Mouse (Mus musculus): ENCODE results near the gene Nisch. TPM values are rescaled to one million over a fixed set of nuclear protein-coding genes. Genes with fewer than 3 reads are reported as not detected.

Gene Nisch
- polyA plus RNA-seq, 1 experiment from 2014 or later = 309 TPM

- WGBS = 89% methylated on average over 1 of the region's 1 CpGs
- no peak for ATAC-seq (ENCODE audit: low FRiP score)
- no peaks in the 10 kb centered on the region for H3K36me3 ChIP-seq (replicated peaks; ENCODE audit: control insufficient read depth, insufficient read depth)
These were observed 29.2 kb upstream of the Nisch start for GRCm38 (mm10) chr14:31245946-31246345.

GRCm38 (mm10) chr14:31244777-31245176, 28.0 kb upstream of the Nisch start:
- Histone ChIP-seq H3K4me3 (replicated peaks; ENCODE audit: low read length) (no peak overlapping the region), H3K4me2 (replicated peaks) (no peak overlapping the region), H3K9ac (no peak overlapping the region), H3K9me3 (ENCODE audit: control insufficient read depth, low read length) (no peaks in the 10 kb centered on the region), H3K27ac (no peak overlapping the region), H3K27me3 (ENCODE audit: control insufficient read depth, insufficient read depth, low read length) (no peaks in the 10 kb centered on the region), H3K4me1 (replicated peaks; ENCODE audit: control insufficient read depth, insufficient read depth, low read length) (no peaks in the 10 kb centered on the region), H3K36me3 (replicated peaks; ENCODE audit: control insufficient read depth, insufficient read depth) (no peaks in the 10 kb centered on the region)
- no peak for ATAC-seq (ENCODE audit: low FRiP score)
- 73% methylated on average over 1 of the region's 1 CpGs for WGBS
- DNase-seq (ENCODE audit: low spot score) = no peak

More at GRCm38 (mm10) chr14:31245946-31246345, 29.2 kb upstream of the Nisch start:
- Histone ChIP-seq H3K27me3 (ENCODE audit: control insufficient read depth, insufficient read depth, low read length) (no peaks in the 10 kb centered on the region), H3K4me2 (replicated peaks) (no peak overlapping the region), H3K27ac (no peak overlapping the region), H3K4me1 (replicated peaks; ENCODE audit: control insufficient read depth, insufficient read depth, low read length) (no peaks in the 10 kb centered on the region), H3K9me3 (ENCODE audit: control insufficient read depth, low read length) (no peaks in the 10 kb centered on the region), H3K9ac (no peak overlapping the region), H3K4me3 (replicated peaks; ENCODE audit: low read length) (no peak overlapping the region)
- DNase-seq (ENCODE audit: low spot score) = no peak

GRCm38 (mm10) chr14:31240528-31240927, 23.8 kb upstream of the Nisch start:
- H3K4me2 ChIP-seq (replicated peaks) = no peak overlapping the region
- 94% methylated on average over 3 of the region's 3 CpGs for whole genome bisulfite sequencing
- H3K36me3 ChIP-seq (replicated peaks; ENCODE audit: control insufficient read depth, insufficient read depth) = no peaks in the 10 kb centered on the region
- DNase-seq (ENCODE audit: low spot score) (no peak), ATAC-seq (ENCODE audit: low FRiP score) (no peak)
- H3K27ac ChIP-seq = no peak overlapping the region
- no peaks in the 10 kb centered on the region for H3K27me3 ChIP-seq (ENCODE audit: control insufficient read depth, insufficient read depth, low read length)
- H3K4me3 ChIP-seq (replicated peaks; ENCODE audit: low read length) = no peak overlapping the region
- H3K4me1 ChIP-seq (replicated peaks; ENCODE audit: control insufficient read depth, insufficient read depth, low read length) = no peaks in the 10 kb centered on the region
- no peaks in the 10 kb centered on the region for H3K9me3 ChIP-seq (ENCODE audit: control insufficient read depth, low read length)
- H3K9ac ChIP-seq = no peak overlapping the region

- H3K4me1 ChIP-seq (replicated peaks; ENCODE audit: control insufficient read depth, insufficient read depth, low read length) = 0 out of 2 replicates have a peak, but pooled peaks cover 3% of the 10 kb centered on the region
- no peak overlapping the region for H3K9ac ChIP-seq
- no peaks in the 10 kb centered on the region for H3K36me3 ChIP-seq (replicated peaks; ENCODE audit: control insufficient read depth, insufficient read depth)
- ATAC-seq (ENCODE audit: low FRiP score) (no peak), DNase-seq (ENCODE audit: low spot score) (no peak)
- 86% methylated on average over 7 of the region's 7 CpGs for WGBS
- no peak overlapping the region for H3K4me3 ChIP-seq (replicated peaks; ENCODE audit: low read length)
- no peaks in the 10 kb centered on the region for H3K27me3 ChIP-seq (ENCODE audit: control insufficient read depth, insufficient read depth, low read length)
- no peak overlapping the region for H3K4me2 ChIP-seq (replicated peaks)
- H3K9me3 ChIP-seq (ENCODE audit: control insufficient read depth, low read length) = no peaks in the 10 kb centered on the region
- no peak overlapping the region for H3K27ac ChIP-seq
These were observed 20.5 kb upstream of the Nisch start for GRCm38 (mm10) chr14:31237101-31237882.

GRCm38 (mm10) chr14:31233996-31234591, 17.3 kb upstream of the Nisch start:
- no peak for ATAC-seq (ENCODE audit: low FRiP score)
- Histone ChIP-seq H3K9ac (no peak overlapping the region), H3K36me3 (replicated peaks; ENCODE audit: control insufficient read depth, insufficient read depth) (no peaks in the 10 kb centered on the region), H3K27ac (no peak overlapping the region), H3K27me3 (ENCODE audit: control insufficient read depth, insufficient read depth, low read length) (no peaks in the 10 kb centered on the region), H3K4me1 (replicated peaks; ENCODE audit: control insufficient read depth, insufficient read depth, low read length) (0 out of 2 replicates have a peak, but pooled peaks cover 3% of the 10 kb centered on the region), H3K4me2 (replicated peaks) (no peak overlapping the region), H3K4me3 (replicated peaks; ENCODE audit: low read length) (no peak overlapping the region), H3K9me3 (ENCODE audit: control insufficient read depth, low read length) (no peaks in the 10 kb centered on the region)
- 25% methylated on average over 11 of the region's 11 CpGs for WGBS
- peak; percentile 90 for DNase-seq (ENCODE audit: low spot score)

- Histone ChIP-seq H3K4me3 (replicated peaks; ENCODE audit: low read length) (no peak overlapping the region), H3K36me3 (replicated peaks; ENCODE audit: control insufficient read depth, insufficient read depth) (no peaks in the 10 kb centered on the region), H3K9me3 (ENCODE audit: control insufficient read depth, low read length) (no peaks in the 10 kb centered on the region), H3K9ac (no peak overlapping the region), H3K27ac (no peak overlapping the region), H3K4me1 (replicated peaks; ENCODE audit: control insufficient read depth, insufficient read depth, low read length) (0 out of 2 replicates have a peak, but pooled peaks cover 3% of the 10 kb centered on the region), H3K27me3 (ENCODE audit: control insufficient read depth, insufficient read depth, low read length) (no peaks in the 10 kb centered on the region), H3K4me2 (replicated peaks) (no peak overlapping the region)
- no peak for DNase-seq (ENCODE audit: low spot score)
- WGBS = 85% methylated on average over 14 of the region's 14 CpGs
- ATAC-seq (ENCODE audit: low FRiP score) = peak; percentile 51; the same call in 1 of the 2 replicates
These were observed 16.6 kb upstream of the Nisch start for GRCm38 (mm10) chr14:31233070-31233995.

GRCm38 (mm10) chr14:31232404-31233069, 15.8 kb upstream of the Nisch start:
- no peak overlapping the region for H3K27ac ChIP-seq
- H3K4me3 ChIP-seq (replicated peaks; ENCODE audit: low read length) = no peak overlapping the region
- ATAC-seq (ENCODE audit: low FRiP score) (no peak), DNase-seq (ENCODE audit: low spot score) (no peak)
- H3K9me3 ChIP-seq (ENCODE audit: control insufficient read depth, low read length) = no peaks in the 10 kb centered on the region
- H3K4me1 ChIP-seq (replicated peaks; ENCODE audit: control insufficient read depth, insufficient read depth, low read length) = 0 out of 2 replicates have a peak, but pooled peaks cover 3% of the 10 kb centered on the region
- WGBS = 83% methylated on average over 13 of the region's 13 CpGs
- no peaks in the 10 kb centered on the region for H3K27me3 ChIP-seq (ENCODE audit: control insufficient read depth, insufficient read depth, low read length)
- H3K9ac ChIP-seq = no peak overlapping the region
- H3K4me2 ChIP-seq (replicated peaks) = no peak overlapping the region
- H3K36me3 ChIP-seq (replicated peaks; ENCODE audit: control insufficient read depth, insufficient read depth) = no peaks in the 10 kb centered on the region

- 0 out of 2 replicates have a peak, but pooled peaks cover 3% of the 10 kb centered on the region for H3K4me1 ChIP-seq (replicated peaks; ENCODE audit: control insufficient read depth, insufficient read depth, low read length)
- H3K36me3 ChIP-seq (replicated peaks; ENCODE audit: control insufficient read depth, insufficient read depth) = no peaks in the 10 kb centered on the region
- 76% methylated on average over 8 of the region's 8 CpGs for WGBS
- H3K9ac ChIP-seq = no peak overlapping the region
- H3K9me3 ChIP-seq (ENCODE audit: control insufficient read depth, low read length) = no peaks in the 10 kb centered on the region
- H3K4me2 ChIP-seq (replicated peaks) = no peak overlapping the region
- DNase-seq (ENCODE audit: low spot score) (no peak), ATAC-seq (ENCODE audit: low FRiP score) (no peak)
- no peaks in the 10 kb centered on the region for H3K27me3 ChIP-seq (ENCODE audit: control insufficient read depth, insufficient read depth, low read length)
- H3K4me3 ChIP-seq (replicated peaks; ENCODE audit: low read length) = no peak overlapping the region
- no peak overlapping the region for H3K27ac ChIP-seq
These were observed 13.7 kb upstream of the Nisch start for GRCm38 (mm10) chr14:31230442-31230841.

Data from hindbrain, embryonic 14.5 days (tissue).